Mouse (Mus musculus) embryonic facial prominence, embryonic 11.5 days (tissue): ENCODE measurements around the gene C2. TPM values are rescaled to one million over a fixed set of nuclear protein-coding genes. Genes with fewer than 3 reads are reported as not detected.
"Not testable (repeated sequence)": the region's sequence is repeated elsewhere in the genome, so short reads cannot be mapped to it uniquely, and the experiment has no call there.

Experiments used
- ATAC-seq: fragments of 200-750 bp; cut with Nextera tagmentation; replicated peaks from 2 replicates; pipeline ENCODE4 v1.8.0; 2017; ENCODE audit warnings: low read depth; ENCODE audit not compliant: insufficient number of reproducible peaks, low FRiP score, low TSS enrichment
- DNase-seq: peaks from one replicate; pipeline ENCODE4 v3.0.0-alpha.2; 2015; ENCODE audit warnings: low spot score
- H3K27ac ChIP-seq: fragments of 300-500 bp; sonication (generic); replicated peaks from 2 replicates; pipeline ENCODE4 v1.5.1; 2014; ENCODE audit warnings: mild to moderate bottlenecking, low read depth, low read length, control low read depth
- H3K27me3 ChIP-seq: fragments of 300-500 bp; sonication (generic); 2 replicates; pipeline ENCODE4 v1.6.1; 2014; ENCODE audit warnings: mild to moderate bottlenecking, low read length, moderate library complexity, mixed read lengths; ENCODE audit not compliant: control insufficient read depth, insufficient read depth
- H3K36me3 ChIP-seq: fragments of 300-500 bp; sonication (generic); replicated peaks from 2 replicates; pipeline ENCODE4 v1.6.1; 2014; ENCODE audit warnings: low read depth, mild to moderate bottlenecking, low read length, moderate library complexity, mixed read lengths; ENCODE audit not compliant: control insufficient read depth, insufficient read depth
- H3K4me1 ChIP-seq: fragments of 300-500 bp; sonication (generic); 2 replicates; pipeline ENCODE4 v1.6.1; 2014; ENCODE audit warnings: low read length, mixed read lengths; ENCODE audit not compliant: control insufficient read depth, insufficient read depth
- H3K4me2 ChIP-seq: fragments of 300-500 bp; sonication (generic); 2 replicates; pipeline ENCODE4 v1.6.1; 2014; ENCODE audit warnings: low read depth, mild to moderate bottlenecking, control low read depth, low read length, moderate library complexity
- H3K4me3 ChIP-seq: fragments of 300-500 bp; sonication (generic); 2 replicates; pipeline ENCODE4 v1.5.1; 2014; ENCODE audit warnings: low read depth, low read length, control low read depth
- H3K9ac ChIP-seq: fragments of 300-500 bp; sonication (generic); replicated peaks from 2 replicates; pipeline ENCODE4 v1.6.1; 2014; ENCODE audit warnings: mild to moderate bottlenecking, control low read depth, low read length
- H3K9me3 ChIP-seq: fragments of 300-500 bp; sonication (generic); replicated peaks from 2 replicates; pipeline ENCODE4 v1.6.1; 2016; ENCODE audit warnings: mild to moderate bottlenecking, low read length, inconsistent platforms, mixed read lengths; ENCODE audit not compliant: control insufficient read depth
- WGBS: fragments of 180-500 bp; shearing (Covaris S2); extraction: QIAGEN DNeasy Blood & Tissue Kit; methylation state at CpG from one replicate; pipeline ENCODE4 v1.1.7; 2014; 5-methylcytosine and 5-hydroxymethylcytosine counted together
- microRNA-seq: library from miRNA; unstranded; fragments of <30 nt; microRNA quantifications from one replicate; pipeline ENCODE4, GENCODE M21; 2016; ENCODE audit warnings: borderline number of aligned reads
- polyA plus RNA-seq: library from polyadenylated mRNA; unstranded; fragments of >200 nt; fragmentation: Nextera tagmentation; extraction: Ambion mirVana; gene quantifications from 2 replicates; pipeline ENCODE4 v1.2.1, GENCODE M21; 2014

Gene C2
- polyA plus RNA-seq, 1 experiment from 2014 or later, result 0.81 TPM

GRCm38 (mm10) chr17:34836856-34837221, 61.2 kb downstream of the C2 start, which contains the start of the genes Stk19 and Dxo:
TSS of gene Stk19 (minus strand) at chr17:34836945.
TSS of gene Dxo (plus strand) at chr17:34837019.
- Histone ChIP-seq H3K27ac (peak within 1 kb of the TSS; percentile 35), H3K4me1 (no peaks in the 10 kb centered on the region; the same call in none of the 2 replicates), H3K9ac (peak within 1 kb of the TSS; percentile 71), H3K9me3 (no peaks in the 10 kb centered on the region), H3K4me2 (peak within 1 kb of the TSS; percentile 92), H3K36me3 (no peaks in the 10 kb centered on the region; the same call in 1 of the 2 replicates), H3K27me3 (no peaks in the 10 kb centered on the region), H3K4me3 (peak within 1 kb of the TSS; percentile 61)
- peak; percentile 98 for DNase-seq
- 0% methylated on average over 40 of the region's 40 CpGs for WGBS
- ATAC-seq, result peak; percentile 91

GRCm38 (mm10) chr17:34836155-34836855, 61.8 kb downstream of the C2 start:
- no peak for DNase-seq
- no peaks in the 10 kb centered on the region for H3K27me3 ChIP-seq
- no peaks in the 10 kb centered on the region; the same call in none of the 2 replicates for H3K4me1 ChIP-seq
- H3K9me3 ChIP-seq, result no peaks in the 10 kb centered on the region
- peak; percentile 62 for ATAC-seq
- H3K9ac ChIP-seq, result peak overlapping the region; percentile 62
- H3K4me3 ChIP-seq, result peak overlapping the region; percentile 61
- H3K4me2 ChIP-seq, result peak overlapping the region; percentile 92
- no peaks in the 10 kb centered on the region; the same call in 1 of the 2 replicates for H3K36me3 ChIP-seq
- 4% methylated on average over 43 of the region's 48 CpGs for WGBS
- no peak overlapping the region; the same call in 1 of the 2 replicates for H3K27ac ChIP-seq

GRCm38 (mm10) chr17:34830776-34831175, 67.3 kb downstream of the C2 start:
- DNase-seq, H3K4me3 ChIP-seq, H3K27me3 ChIP-seq, H3K4me2 ChIP-seq, H3K9me3 ChIP-seq, H3K27ac ChIP-seq, H3K9ac ChIP-seq, H3K4me1 ChIP-seq, H3K36me3 ChIP-seq, ATAC-seq: not testable (repeated sequence)
- 85% methylated on average over 1 of the region's 1 CpGs for WGBS

- Histone ChIP-seq H3K27ac (no peak overlapping the region), H3K4me3 (no peak overlapping the region), H3K27me3 (no peaks in the 10 kb centered on the region), H3K4me1 (no peaks in the 10 kb centered on the region), H3K36me3 (no peaks in the 10 kb centered on the region), H3K9me3 (no peaks in the 10 kb centered on the region), H3K4me2 (no peak overlapping the region), H3K9ac (no peak overlapping the region)
- DNase-seq (no peak), ATAC-seq (no peak)
- 78% methylated on average over 7 of the region's 7 CpGs for WGBS
These were observed 83.2 kb downstream of the C2 start for GRCm38 (mm10) chr17:34814818-34815370.

GRCm38 (mm10) chr17:34813747-34814146, 84.3 kb downstream of the C2 start:
- peak; percentile 22 for DNase-seq
- H3K9me3 ChIP-seq, H3K27me3 ChIP-seq, H3K36me3 ChIP-seq, H3K4me3 ChIP-seq, ATAC-seq, H3K27ac ChIP-seq, H3K9ac ChIP-seq, H3K4me1 ChIP-seq, H3K4me2 ChIP-seq: not testable (repeated sequence)
- WGBS, result 57% methylated on average over 11 of the region's 12 CpGs

Small RNA genes within 50 kb of the gene (microRNA-seq; reads per million reads assigned to microRNA genes)
- gene Mir6970, result not detected
- not detected for gene Mir6971
- not detected for gene Mir6972

Other genes starting within 250 kb of the C2 start
- gene Tnxb, start 227.7 kb downstream of the C2 start, polyA plus RNA-seq, result not detected in 2 replicates
- gene C4b, start 154.4 kb downstream of the C2 start, polyA plus RNA-seq, result not detected in 2 replicates
- gene Cyp21a1, start 93.7 kb downstream of the C2 start, polyA plus RNA-seq, result not detected in 2 replicates
- gene Stk19, start 61.3 kb downstream of the C2 start, polyA plus RNA-seq, result 14.4 and 18.4 TPM in 2 replicates
- gene Dxo, start 61.2 kb downstream of the C2 start, polyA plus RNA-seq, result 65.3 and 68.1 TPM in 2 replicates
- 27.1 and 31.9 TPM in 2 replicates for gene Skiv2l, start 48.1 kb downstream of the C2 start, polyA plus RNA-seq
- gene Nelfe, start 47.9 kb downstream of the C2 start, polyA plus RNA-seq, result 128 and 130 TPM in 2 replicates
- 1.2 and 2.0 TPM in 2 replicates for gene Cfb, start 35.7 kb downstream of the C2 start, polyA plus RNA-seq
- 1.6 and 2.0 TPM in 2 replicates for gene Zbtb12, start 18.8 kb downstream of the C2 start, polyA plus RNA-seq
- not detected in 2 replicates for gene Gm20547, start 16.2 kb downstream of the C2 start, polyA plus RNA-seq
- gene Ehmt2, start 204 bp upstream of the C2 start, polyA plus RNA-seq, result 59.3 and 60.6 TPM in 2 replicates
- 0.08 and 0.11 TPM in 2 replicates for gene Slc44a4, start 16.2 kb upstream of the C2 start, polyA plus RNA-seq
- gene Neu1, start 33.0 kb upstream of the C2 start, polyA plus RNA-seq, result 10.9 and 13.1 TPM in 2 replicates
- gene Hspa1b, start 61.0 kb upstream of the C2 start, polyA plus RNA-seq, result 0.21 and 0.49 TPM in 2 replicates
- gene Gm20481, start 71.6 kb upstream of the C2 start, polyA plus RNA-seq, result not detected in 2 replicates
- 1.7 and 1.8 TPM in 2 replicates for gene Hspa1a, start 73.9 kb upstream of the C2 start, polyA plus RNA-seq
- 1.5 and 2.0 TPM in 2 replicates for gene Hspa1l, start 74.4 kb upstream of the C2 start, polyA plus RNA-seq
- 219 and 241 TPM in 2 replicates for gene Lsm2, start 83.6 kb upstream of the C2 start, polyA plus RNA-seq
- gene Vars, start 102.7 kb upstream of the C2 start, polyA plus RNA-seq, result 73.9 and 85.2 TPM in 2 replicates
- 0.10 and 0.17 TPM in 2 replicates for gene Vwa7, start 118.3 kb upstream of the C2 start, polyA plus RNA-seq
- 3.5 and 7.5 TPM in 2 replicates for gene Sapcd1, start 129.8 kb upstream of the C2 start, polyA plus RNA-seq
- gene Msh5, start 148.5 kb upstream of the C2 start, polyA plus RNA-seq, result 3.0 and 3.2 TPM in 2 replicates
- 73.9 and 84.2 TPM in 2 replicates for gene Clic1, start 151.7 kb upstream of the C2 start, polyA plus RNA-seq
- gene Ddah2, start 160.8 kb upstream of the C2 start, polyA plus RNA-seq, result 543 and 586 TPM in 2 replicates
- 0.33 TPM in 1 of 2 replicates, not detected in the other for gene Ly6g6c, start 167.1 kb upstream of the C2 start, polyA plus RNA-seq
- 0.74 and 1.2 TPM in 2 replicates for gene Mpig6b, start 167.9 kb upstream of the C2 start, polyA plus RNA-seq
- 0.66 and 1.1 TPM in 2 replicates for gene Ly6g6e, start 178.6 kb upstream of the C2 start, polyA plus RNA-seq
- gene Ly6g6d, start 179.8 kb upstream of the C2 start, polyA plus RNA-seq, result 0.92 TPM in 1 of 2 replicates, not detected in the other
- 0.36 and 0.43 TPM in 2 replicates for gene Ly6g6f, start 187.3 kb upstream of the C2 start, polyA plus RNA-seq
- gene Abhd16a, start 191.0 kb upstream of the C2 start, polyA plus RNA-seq, result 38.5 and 39.8 TPM in 2 replicates
- not detected in 2 replicates for gene Ly6g5c, start 210.0 kb upstream of the C2 start, polyA plus RNA-seq
- 0.53 and 1.1 TPM in 2 replicates for gene Ly6g5b, start 217.2 kb upstream of the C2 start, polyA plus RNA-seq
- 24.6 and 26.4 TPM in 2 replicates for gene Gpank1, start 223.2 kb upstream of the C2 start, polyA plus RNA-seq
- gene Csnk2b, start 223.8 kb upstream of the C2 start, polyA plus RNA-seq, result 273 and 294 TPM in 2 replicates
- gene D17H6S53E, start 228.1 kb upstream of the C2 start, polyA plus RNA-seq, result 6.9 and 7.4 TPM in 2 replicates
- gene Apom, start 233.8 kb upstream of the C2 start, polyA plus RNA-seq, result 0.49 and 0.64 TPM in 2 replicates
- 87.8 and 101 TPM in 2 replicates for gene Bag6, start 236.9 kb upstream of the C2 start, polyA plus RNA-seq